Comparison of ENCODE assay signal across 10 mouse cellular contexts in genomic region chr7:89406011-89406410, GRCm38 (mm10). TPM values are rescaled to one million over a fixed set of nuclear protein-coding genes. Genes with fewer than 3 reads are reported as not detected.
DNase-seq lines count a peak whose midpoint lies in the region; ATAC-seq and TF ChIP-seq lines count a peak whose summit lies in the region.
"Had no signal": no experiment of that assay in that cellular context is flagged by ENCODE, and none has a peak within 500 bp of the region (broad histone marks: within the 10 kb centered on the region; RNA-seq: fewer than 3 reads in every experiment).

No protein-coding gene starts in this region.

- DNase-seq in gastrocnemius, adult 2 months: no peak
- no peak for DNase-seq in gastrocnemius, postnatal 14 days
- DNase-seq in lung, embryonic 14.5 days: peak; percentile 49
- no peak for DNase-seq in lung, postnatal 25 days (ENCODE audit: low spot score)
- no peak for DNase-seq in cerebellum, postnatal 36 days
- DNase-seq in urinary bladder, postnatal 4 days (ENCODE audit: low spot score in 2 of 2): no peak
- DNase-seq: B cell, adult 2 months; cerebellum, adult 2 months had no signal

- peak overlapping the region; percentile 90 for H3K4me2 ChIP-seq in lung, embryonic 14.5 days
- peak overlapping the region; percentile 41 for H3K4me2 ChIP-seq in intestine, embryonic 15.5 days (replicated peaks)
- peak overlapping the region; percentile 37 for H3K4me2 ChIP-seq in neural tube, embryonic 15.5 days

- H3K4me3 ChIP-seq in gastrocnemius, adult 2 months: peak overlapping the region; percentile 94
- peak overlapping the region; percentile 67 for H3K4me3 ChIP-seq in lung, embryonic 14.5 days (ENCODE audit: low read depth, low read length)
- H3K4me3 ChIP-seq in intestine, embryonic 15.5 days (replicated peaks): peak overlapping the region; percentile 25
- peak overlapping the region; percentile 13 for H3K4me3 ChIP-seq in neural tube, embryonic 15.5 days (replicated peaks)

- H3K27ac ChIP-seq in gastrocnemius, adult 2 months: peak overlapping the region; percentile 97
- H3K27ac ChIP-seq in lung, embryonic 14.5 days (ENCODE audit: low read depth): 0 out of 2 replicates have a peak overlapping the region, but pooled peaks have one; percentile 2
- H3K27ac ChIP-seq in intestine, embryonic 15.5 days: no peak overlapping the region; the same call in 1 of the 2 replicates
- H3K27ac ChIP-seq in neural tube, embryonic 15.5 days (replicated peaks): no peak overlapping the region

- H3K36me3 ChIP-seq in lung, embryonic 14.5 days (ENCODE audit: insufficient read depth): peaks cover 17% of the 10 kb centered on the region; the same call in 1 of the 2 replicates
- no peaks in the 10 kb centered on the region for H3K36me3 ChIP-seq in intestine, embryonic 15.5 days
- H3K36me3 ChIP-seq in neural tube, embryonic 15.5 days: no peaks in the 10 kb centered on the region

- no peak for ATAC-seq in lung, embryonic 14.5 days (ENCODE audit: insufficient read depth)
- ATAC-seq in intestine, embryonic 15.5 days: no peak
- ATAC-seq in neural tube, embryonic 15.5 days (ENCODE audit: low FRiP score): no peak

- no peaks in the 10 kb centered on the region for H3K9me3 ChIP-seq in lung, embryonic 14.5 days (ENCODE audit: low read depth, low read length)
- no peaks in the 10 kb centered on the region for H3K9me3 ChIP-seq in intestine, embryonic 15.5 days
- H3K9me3 ChIP-seq in neural tube, embryonic 15.5 days (replicated peaks): no peaks in the 10 kb centered on the region

- no peak for TF ChIP-seq CTCF in gastrocnemius, adult 2 months (IDR thresholded peaks at IDR 0.05)
- no peak for TF ChIP-seq CTCF in lung, embryonic 14.5 days (IDR thresholded peaks at IDR 0.05; ENCODE audit: low read depth)

- intact Hi-C loops in gastrocnemius, adult 2 months (cut with DNase I): no loop called here
- intact Hi-C loops in gastrocnemius, postnatal 14 days (cut with DNase I; ENCODE audit: low total_unique reads): no loop called here

- 10% methylated on average over 1 of the region's 1 CpGs for WGBS in lung, embryonic 14.5 days
- 19% methylated on average over 1 of the region's 1 CpGs for WGBS in intestine, embryonic 15.5 days
- 58% methylated on average over 1 of the region's 1 CpGs for WGBS in neural tube, embryonic 15.5 days

- peak overlapping the region; percentile 28; the same call in 1 of the 2 replicates for H3K9ac ChIP-seq in lung, embryonic 14.5 days
- H3K9ac ChIP-seq in intestine, embryonic 15.5 days: no peak overlapping the region
- H3K9ac ChIP-seq in neural tube, embryonic 15.5 days (replicated peaks): no peak overlapping the region

- H3K27me3 ChIP-seq in lung, embryonic 14.5 days (ENCODE audit: insufficient read depth, low read length): 0 out of 2 replicates have a peak, but pooled peaks cover 6% of the 10 kb centered on the region
- H3K27me3 ChIP-seq in intestine, embryonic 15.5 days (replicated peaks): no peaks in the 10 kb centered on the region; the same call in 1 of the 2 replicates
- no peaks in the 10 kb centered on the region for H3K27me3 ChIP-seq in neural tube, embryonic 15.5 days (replicated peaks)

- 0 out of 2 replicates have a peak, but pooled peaks cover 10% of the 10 kb centered on the region for H3K4me1 ChIP-seq in lung, embryonic 14.5 days (ENCODE audit: insufficient read depth)
- peaks cover 20% of the 10 kb centered on the region for H3K4me1 ChIP-seq in intestine, embryonic 15.5 days (replicated peaks)
- H3K4me1 ChIP-seq in neural tube, embryonic 15.5 days: peaks cover 33% of the 10 kb centered on the region

RNA-seq across cellular contexts. Expression of gene Fzd4, which starts 1.9 kb away (rescaled TPM):
- 10 to 100 TPM; 30.6 to 32.4 TPM for total RNA-seq in gastrocnemius, adult 2 months (2021)
- total RNA-seq in gastrocnemius, postnatal 14 days (2021): 10 to 100 TPM; 28.6 to 37.6 TPM
- 17.1 and 17.3 TPM in 2 replicates for polyA plus RNA-seq in lung, embryonic 14.5 days (2014; fragmentation: Nextera tagmentation; extraction: Ambion mirVana)
- polyA plus RNA-seq in intestine, embryonic 15.5 days (2015; fragmentation: Nextera tagmentation; extraction: Ambion mirVana): 9.1 and 9.5 TPM in 2 replicates
- polyA plus RNA-seq in neural tube, embryonic 15.5 days (2015; fragmentation: Nextera tagmentation; extraction: Ambion mirVana): 2.5 and 3.4 TPM in 2 replicates

RNA-seq across cellular contexts. Expression of gene Tmem135, which starts 2.0 kb away (rescaled TPM):
- 10 to 100 TPM; 13.2 to 19.6 TPM for total RNA-seq in gastrocnemius, adult 2 months (2021)
- total RNA-seq in gastrocnemius, postnatal 14 days (2021): 10 to 100 TPM; 20.0 to 21.1 TPM
- polyA plus RNA-seq in lung, embryonic 14.5 days (2014; fragmentation: Nextera tagmentation; extraction: Ambion mirVana): 22.6 and 22.9 TPM in 2 replicates
- polyA plus RNA-seq in intestine, embryonic 15.5 days (2015; fragmentation: Nextera tagmentation; extraction: Ambion mirVana): 42.4 and 43.8 TPM in 2 replicates
- polyA plus RNA-seq in neural tube, embryonic 15.5 days (2015; fragmentation: Nextera tagmentation; extraction: Ambion mirVana): 29.0 and 30.7 TPM in 2 replicates

Comparison
In these comparisons a context has a peak if more than half of its experiments do, and no peak if none do; other contexts are left out.
1. H3K27ac ChIP-seq: peak in gastrocnemius, adult 2 months (single experiment) and lung, embryonic 14.5 days (single experiment); none in intestine, embryonic 15.5 days (single experiment) and neural tube, embryonic 15.5 days (single experiment).
2. H3K4me3 ChIP-seq: peak in every context shown above with its lines; median percentile 94 in gastrocnemius, adult 2 months; 67 in lung, embryonic 14.5 days; 25 in intestine, embryonic 15.5 days; 13 in neural tube, embryonic 15.5 days.
3. H3K4me2 ChIP-seq: peak in every context shown above with its lines; median percentile 90 in lung, embryonic 14.5 days; 41 in intestine, embryonic 15.5 days; 37 in neural tube, embryonic 15.5 days.